Mouse (Mus musculus) Patski (cell line): ENCODE measurements around the gene Gtf2f2. TPM values are rescaled to one million over a fixed set of nuclear protein-coding genes. Genes with fewer than 3 reads are reported as not detected.

Experiments used
- ATAC-seq: fragments of 100-300 bp; one replicate; pipeline ENCODE4 v1.8.0; 2021
- CTCF ChIA-PET: fragments of 350-600 bp; sonication (Branson Sonifier 250); formaldehyde crosslinking; loops from one replicate; lab custom pipeline; 2022; ENCODE audit warnings: inconsistent platforms; lab: Charles Lee
- POLR2A ChIA-PET: fragments of 350-600 bp; sonication (Branson Sonifier 250); formaldehyde crosslinking; loops from one replicate; lab custom pipeline; 2022; ENCODE audit warnings: antibody characterized with exemption, inconsistent platforms; lab: Charles Lee
- DNase-seq: peaks from one replicate; pipeline ENCODE4 v3.0.0-alpha.2; 2011; ENCODE audit warnings: low read depth, low spot score
- H3K27me3 ChIP-seq: fragments of 371-371 bp; one replicate; pipeline ENCODE4 v1.5.1; 2021
- CTCF ChIP-seq: fragments of 100-300 bp; IDR thresholded peaks from one replicate; pipeline ENCODE4 v1.5.1; 2021
- in situ Hi-C: fragments of 300-500 bp; cut with MboI; formaldehyde crosslinking; loops from 3 replicates; pipeline ENCODE4 v1.11.1; 2018; ENCODE audit warnings: low pct_unique_long_range_greater_than_20kb, mixed read lengths
- polyA plus RNA-seq: library from polyadenylated mRNA; unstranded; gene quantifications from one replicate; pipeline ENCODE4 v1.2.3, GENCODE M21; 2021

The Gtf2f2 gene
- polyA plus RNA-seq, 1 experiment from 2014 or later = 31.2 TPM

GRCm38 (mm10) chr14:75964433-75964832 is 46.2 kb downstream of the Gtf2f2 start:
- in situ Hi-C loops = no loop called here
- CTCF ChIA-PET = interaction anchor here (1.6 to 2.0 kb wide), 4 partner anchors 15 to 26 kb away, joined by 3 to 6 read pairs (median 4); no protein-coding TSS in a partner anchor
- TF ChIP-seq CTCF = no peak
- ATAC-seq (no peak), DNase-seq (no peak)
- no peaks in the 10 kb centered on the region for H3K27me3 ChIP-seq
- POLR2A ChIA-PET = no interaction called here

GRCm38 (mm10) chr14:75964000-75964399 is 46.7 kb downstream of the Gtf2f2 start:
- in situ Hi-C loops = no loop called here
- CTCF ChIA-PET = interaction anchor here (1.3 to 2.0 kb wide), 4 partner anchors 14 to 25 kb away, joined by 3 to 6 read pairs (median 4); no protein-coding TSS in a partner anchor
- no peaks in the 10 kb centered on the region for H3K27me3 ChIP-seq
- no peak for TF ChIP-seq CTCF
- POLR2A ChIA-PET = interaction anchor here (0.5 to 1.2 kb wide), 2 partner anchors 24 to 540 kb away, joined by 3 to 5 read pairs; no protein-coding TSS in a partner anchor
- DNase-seq (no peak), ATAC-seq (no peak)

- CTCF ChIA-PET = interaction anchor here (1.3 to 2.0 kb wide), 4 partner anchors 14 to 25 kb away, joined by 3 to 6 read pairs (median 4); no protein-coding TSS in a partner anchor
- DNase-seq (no peak), ATAC-seq (no peak)
- TF ChIP-seq CTCF = no peak
- no peaks in the 10 kb centered on the region for H3K27me3 ChIP-seq
- in situ Hi-C loops = no loop called here
- POLR2A ChIA-PET = interaction anchor here (0.5 to 1.2 kb wide), 2 partner anchors 25 to 541 kb away, joined by 3 to 5 read pairs; no protein-coding TSS in a partner anchor
Measured at GRCm38 (mm10) chr14:75963215-75963614, 47.5 kb downstream of the Gtf2f2 start.

- CTCF ChIA-PET = no interaction called here
- ATAC-seq (no peak), DNase-seq (no peak)
- no peaks in the 10 kb centered on the region for H3K27me3 ChIP-seq
- in situ Hi-C loops = no loop called here
- TF ChIP-seq CTCF = no peak
- POLR2A ChIA-PET = no interaction called here
Measured at GRCm38 (mm10) chr14:75962250-75962649, 48.4 kb downstream of the Gtf2f2 start.

GRCm38 (mm10) chr14:75954766-75955165 is 55.9 kb downstream of the Gtf2f2 start, which contains the start of gene Kctd4:
Gene Kctd4 (plus strand): TSS chr14:75955009.
- no peak for ATAC-seq
- in situ Hi-C loops = no loop called here
- TF ChIP-seq CTCF = no peak
- no peak for DNase-seq
- H3K27me3 ChIP-seq = no peaks in the 10 kb centered on the region
- POLR2A ChIA-PET = interaction anchor here (1.3 kb wide), 1 partner anchor 9 kb away, joined by 6 read pairs; no protein-coding TSS in a partner anchor
- CTCF ChIA-PET = interaction anchor here (1.2 kb wide), 2 partner anchors 13 to 24 kb away, joined by 4 read pairs; no protein-coding TSS in a partner anchor

GRCm38 (mm10) chr14:75953011-75953410 is 57.7 kb downstream of the Gtf2f2 start:
- H3K27me3 ChIP-seq = no peaks in the 10 kb centered on the region
- DNase-seq (no peak), ATAC-seq (no peak)
- TF ChIP-seq CTCF = no peak
- CTCF ChIA-PET = interaction anchor here (0.9 kb wide), 1 partner anchor 15 kb away, joined by 3 read pairs; no protein-coding TSS in a partner anchor
- POLR2A ChIA-PET = no interaction called here
- in situ Hi-C loops = no loop called here

GRCm38 (mm10) chr14:75947674-75948073 is 63.0 kb downstream of the Gtf2f2 start:
- TF ChIP-seq CTCF = no peak
- ChIA-PET CTCF (no interaction called here), POLR2A (no interaction called here)
- in situ Hi-C loops = no loop called here
- DNase-seq = no peak
- H3K27me3 ChIP-seq = no peaks in the 10 kb centered on the region
- no peak for ATAC-seq

GRCm38 (mm10) chr14:75942365-75942764 is 68.3 kb downstream of the Gtf2f2 start:
- no peak for DNase-seq
- in situ Hi-C loops = no loop called here
- TF ChIP-seq CTCF = no peak
- CTCF ChIA-PET = interaction anchor here (1.2 kb wide), 1 partner anchor 21 kb away, joined by 4 read pairs; no protein-coding TSS in a partner anchor
- ATAC-seq = no peak
- no peaks in the 10 kb centered on the region for H3K27me3 ChIP-seq
- POLR2A ChIA-PET = no interaction called here

GRCm38 (mm10) chr14:75941500-75941899 is 69.2 kb downstream of the Gtf2f2 start:
- no peak for DNase-seq
- in situ Hi-C loops = no loop called here
- TF ChIP-seq CTCF = no peak
- no peaks in the 10 kb centered on the region for H3K27me3 ChIP-seq
- CTCF ChIA-PET = interaction anchor here (1.2 kb wide), 1 partner anchor 22 kb away, joined by 4 read pairs; no protein-coding TSS in a partner anchor
- POLR2A ChIA-PET = no interaction called here
- ATAC-seq = no peak

GRCm38 (mm10) chr14:75937714-75938113 is 73.0 kb downstream of the Gtf2f2 start:
- no peak for TF ChIP-seq CTCF
- POLR2A ChIA-PET = no interaction called here
- in situ Hi-C loops = no loop called here
- H3K27me3 ChIP-seq = no peaks in the 10 kb centered on the region
- ATAC-seq (peak; percentile 89), DNase-seq (peak; percentile 82)
- CTCF ChIA-PET = interaction anchor here (0.6 to 1.8 kb wide), 8 partner anchors 10 to 138 kb away, joined by 3 to 5 read pairs (median 4); no protein-coding TSS in a partner anchor

- TF ChIP-seq CTCF = peak; percentile 49
- in situ Hi-C loops = no loop called here
- CTCF ChIA-PET = interaction anchor here (1.0 kb wide), 1 partner anchor 9 kb away, joined by 3 read pairs; no protein-coding TSS in a partner anchor
- no peak for ATAC-seq
- no peaks in the 10 kb centered on the region for H3K27me3 ChIP-seq
- POLR2A ChIA-PET = no interaction called here
- DNase-seq = no peak
Measured at GRCm38 (mm10) chr14:75934359-75934758, 76.3 kb downstream of the Gtf2f2 start.
